Mouse (Mus musculus) macrophage (primary cell): ENCODE data around the gene Tmsb4x. TPM values are rescaled to one million over a fixed set of nuclear protein-coding genes. Genes with fewer than 3 reads are reported as not detected.

ENCODE experiments used
- H3K27ac ChIP-seq: fragments of 350-480 bp; formaldehyde crosslinking; 2 replicates; pipeline ENCODE4 v1.9.0; 2021
- H3K36me3 ChIP-seq: fragments of 350-480 bp; formaldehyde crosslinking; 2 replicates; pipeline ENCODE4 v1.9.0; 2021; ENCODE audit errors: inconsistent target
- H3K4me3 ChIP-seq: fragments of 350-480 bp; formaldehyde crosslinking; 2 replicates; pipeline ENCODE4 v1.9.0; 2021; ENCODE audit errors: inconsistent target
- H3K79me2 ChIP-seq: fragments of 350-480 bp; formaldehyde crosslinking; 2 replicates; pipeline ENCODE4 v1.9.0; 2021; ENCODE audit errors: inconsistent target
- WGBS: methylation state at CpG from one replicate; pipeline ENCODE4 v1.1.7; 2026; ENCODE audit warnings: inconsistent platforms; ENCODE audit not compliant: missing documents; 5-methylcytosine and 5-hydroxymethylcytosine counted together
- polyA plus RNA-seq: library from polyadenylated mRNA; stranded (reverse); fragments of 250-400 nt; gene quantifications from 3 replicates; pipeline ENCODE4 v1.2.4, GENCODE M21; 2018; ENCODE audit warnings: inconsistent platforms

Gene Tmsb4x
- polyA plus RNA-seq, 1 experiment from 2014 or later, result 6,334 TPM

- Histone ChIP-seq H3K27ac (no peak overlapping the region), H3K36me3 (no peaks in the 10 kb centered on the region), H3K79me2 (no peaks in the 10 kb centered on the region), H3K4me3 (no peak overlapping the region)
- WGBS, result 88% methylated on average over 1 of the region's 1 CpGs
These were observed 43.1 kb downstream of the Tmsb4x start for GRCm38 (mm10) chrX:167166051-167166450.

GRCm38 (mm10) chrX:167157691-167158090, 51.4 kb downstream of the Tmsb4x start:
- WGBS, result 67% methylated on average over 4 of the region's 4 CpGs
- H3K27ac ChIP-seq, result no peak overlapping the region
- H3K79me2 ChIP-seq, result no peaks in the 10 kb centered on the region
- H3K4me3 ChIP-seq, result no peak overlapping the region
- H3K36me3 ChIP-seq, result no peaks in the 10 kb centered on the region

Other genes with a start within 250 kb of the Tmsb4x start
- gene Tlr8, start 55.0 kb upstream of the Tmsb4x start, polyA plus RNA-seq, result 125 to 202 TPM (median 165 TPM) in 3 replicates
- gene Tlr7, start 121.2 kb upstream of the Tmsb4x start, polyA plus RNA-seq, result 111 to 271 TPM (median 167 TPM) in 3 replicates
- 35.4 to 46.1 TPM (median 44.4 TPM) in 3 replicates for gene Prps2, start 173.4 kb upstream of the Tmsb4x start, polyA plus RNA-seq